Mouse (Mus musculus) heart, postnatal 36 days (tissue): Measurements from ENCODE around the gene Gk. TPM values are rescaled to one million over a fixed set of nuclear protein-coding genes. Genes with fewer than 3 reads are reported as not detected.

Experiments
- DNase-seq, 2 experiments: peaks; one replicate each; pipeline ENCODE4 v3.0.0; 2021 to 2022
- intact Hi-C: fragments of 180-260 bp; cut with DNase I; formaldehyde crosslinking; loops from one replicate; pipeline ENCODE4 v1.15.1; 2025
- total RNA-seq, 2 experiments: library from RNA; stranded (reverse); gene quantifications; 2 replicates each; pipeline ENCODE4 v1.2.3; 2021

The Gk gene
- 10 to 100 TPM; 23.8 to 29.9 TPM for total RNA-seq

GRCm38 (mm10) chrX:85776544-85777087 is at the start of gene Gk:
Gene Gk (minus strand): TSS chrX:85776819.
- intact Hi-C loops, result loop anchor here (10.0 kb wide), 1 partner anchor 202 kb away; the partner anchor contains the start of gene Tab3
- peak; percentile 91 to 93 for DNase-seq

- intact Hi-C loops, result no loop called here
- DNase-seq, result no peak
These were observed 28.2 kb upstream of the Gk start for GRCm38 (mm10) chrX:85804706-85805376.

- intact Hi-C loops, result no loop called here
- no peak for DNase-seq
These were observed 26.4 kb upstream of the Gk start for GRCm38 (mm10) chrX:85803006-85803405.

- intact Hi-C loops, result no loop called here
- DNase-seq, result no peak
These were observed 20.8 kb upstream of the Gk start for GRCm38 (mm10) chrX:85797449-85797848.

DNA sequence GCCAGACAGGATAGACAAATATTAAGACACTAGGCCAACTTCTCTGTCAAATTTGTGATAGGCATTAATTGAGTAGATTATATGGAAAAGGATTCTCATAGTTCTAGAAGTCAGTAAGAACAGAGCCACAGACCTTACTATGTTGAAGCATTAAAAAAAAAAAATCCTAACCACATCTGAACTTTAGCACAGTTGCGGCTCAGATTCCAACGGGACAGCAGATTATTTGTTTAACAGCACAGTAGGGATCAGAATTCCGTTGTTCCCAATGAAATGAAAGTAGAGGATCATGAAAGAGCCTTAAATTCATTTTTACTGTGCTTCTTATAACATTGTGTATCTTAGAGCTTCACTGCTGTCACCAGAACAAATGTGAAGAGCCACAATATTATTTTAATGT is 1.7 kb upstream of the Gk start:
- intact Hi-C loops, result loop anchor here (10.0 kb wide), 1 partner anchor 204 kb away; the partner anchor contains the start of gene Tab3
- no peak for DNase-seq

- DNase-seq, result no peak
- intact Hi-C loops, result loop anchor here (10.0 kb wide), 1 partner anchor 202 kb away; the partner anchor contains the start of gene Tab3
These were observed 522 bp upstream of the Gk start for GRCm38 (mm10) chrX:85777141-85777540.

GRCm38 (mm10) chrX:85775879-85776543 is 608 bp downstream of the Gk start:
- DNase-seq, result peak in 1 of 2 experiments; percentile 5
- intact Hi-C loops, result loop anchor here (10.0 kb wide), 1 partner anchor 201 kb away; the partner anchor contains the start of gene Tab3

GRCm38 (mm10) chrX:85771303-85771702 is 5.3 kb downstream of the Gk start:
- no peak for DNase-seq
- intact Hi-C loops, result loop anchor here (10.0 kb wide), 1 partner anchor 197 kb away; the partner anchor contains the start of gene Tab3

DNA sequence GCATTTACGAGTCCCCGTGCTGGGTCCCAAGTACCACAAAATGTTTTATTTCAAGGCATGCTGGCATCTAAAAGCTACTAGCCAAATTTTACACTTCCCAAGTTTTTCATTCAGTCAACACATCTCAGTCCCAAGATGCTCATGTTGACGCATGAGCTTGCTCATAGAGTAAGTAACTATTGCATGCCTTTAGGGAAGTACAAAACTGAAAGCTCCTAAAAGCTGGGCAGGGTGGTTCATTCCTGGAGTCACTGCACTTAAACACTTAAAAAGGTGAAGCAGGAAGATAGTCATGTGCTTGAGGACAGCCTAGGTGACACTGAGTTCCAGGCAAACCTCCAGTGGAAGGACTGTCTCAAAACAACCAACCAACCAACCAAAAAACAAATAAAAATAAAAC is 5.9 kb downstream of the Gk start:
- intact Hi-C loops, result loop anchor here (10.0 kb wide), 1 partner anchor 196 kb away; the partner anchor contains the start of gene Tab3
- no peak for DNase-seq

- DNase-seq, result no peak
- intact Hi-C loops, result no loop called here
These were observed 8.0 kb downstream of the Gk start for GRCm38 (mm10) chrX:85768578-85768977.

- intact Hi-C loops, result no loop called here
- DNase-seq, result no peak
These were observed 20.6 kb downstream of the Gk start for GRCm38 (mm10) chrX:85756005-85756404.

GRCm38 (mm10) chrX:85743837-85744236 is 32.8 kb downstream of the Gk start:
- DNase-seq, result no peak
- intact Hi-C loops, result no loop called here

GRCm38 (mm10) chrX:85733228-85733627 is 43.4 kb downstream of the Gk start:
- intact Hi-C loops, result no loop called here
- no peak for DNase-seq

- intact Hi-C loops, result no loop called here
- no peak for DNase-seq
These were observed 45.3 kb downstream of the Gk start for GRCm38 (mm10) chrX:85731133-85731938.

DNA sequence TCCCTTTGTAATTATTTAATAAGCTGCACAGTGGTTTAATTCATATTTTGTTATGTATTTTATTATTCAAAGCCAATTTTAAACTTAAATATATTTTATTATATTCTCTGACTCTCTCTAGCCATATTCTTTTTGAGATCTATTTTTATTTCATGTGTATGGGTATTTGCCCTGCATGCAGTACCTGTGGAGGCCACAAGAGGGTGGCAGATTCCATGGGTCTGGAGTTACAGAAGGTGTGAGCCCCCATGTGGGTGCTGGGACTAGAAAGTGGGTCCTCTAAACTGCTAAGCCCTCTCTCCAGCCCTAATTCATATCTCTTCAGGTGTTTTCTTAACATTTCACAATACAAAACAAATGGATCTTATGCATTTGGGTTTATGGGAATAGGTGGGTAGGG is 55.4 kb downstream of the Gk start:
- DNase-seq, result peak in 1 of 2 experiments; percentile 31
- intact Hi-C loops, result no loop called here

DNA sequence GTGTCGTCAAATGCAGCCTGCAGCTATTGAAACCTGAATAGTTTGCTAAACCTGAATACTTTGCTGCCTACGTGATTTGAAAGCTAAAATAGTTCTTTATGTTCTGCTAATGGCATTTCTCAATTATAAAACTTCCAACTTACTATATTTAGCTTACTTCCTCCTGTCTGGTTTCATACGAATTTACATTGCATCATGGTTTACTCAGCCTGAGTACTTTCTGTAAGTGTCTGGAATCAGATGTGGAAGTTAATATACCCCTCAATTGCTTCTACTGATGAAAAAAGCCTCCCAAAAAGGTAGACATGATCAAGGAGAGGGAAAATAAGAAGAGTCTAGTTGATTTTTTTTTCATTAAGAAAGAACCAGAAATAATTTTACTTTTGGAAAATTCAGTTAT is 66.2 kb downstream of the Gk start:
- DNase-seq, result no peak
- intact Hi-C loops, result no loop called here

- intact Hi-C loops, result no loop called here
- no peak for DNase-seq
These were observed 70.9 kb downstream of the Gk start for GRCm38 (mm10) chrX:85705715-85706114.

- DNase-seq, result no peak
- intact Hi-C loops, result no loop called here
These were observed 92.9 kb downstream of the Gk start for GRCm38 (mm10) chrX:85683723-85684122.

DNA sequence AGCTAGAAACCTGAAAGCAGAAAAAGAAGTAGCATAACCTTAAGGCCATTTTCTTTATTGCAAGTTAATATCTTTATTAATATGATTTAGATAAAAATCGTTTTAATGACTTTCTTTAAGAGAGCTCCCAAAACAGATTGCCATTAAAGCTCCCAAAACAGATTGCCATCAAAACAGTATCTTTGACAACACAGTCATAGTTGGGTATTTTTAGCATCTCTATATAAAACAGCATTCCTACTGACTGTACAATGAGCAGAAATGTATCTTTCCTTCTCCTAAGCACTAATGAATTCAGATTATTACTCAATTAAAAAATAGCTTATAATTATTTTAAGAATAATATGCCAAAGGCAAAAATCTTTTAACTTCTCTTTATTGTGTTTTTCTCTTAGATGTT is 94.5 kb downstream of the Gk start:
- DNase-seq, result no peak
- intact Hi-C loops, result no loop called here

- peak; percentile 31 to 37 for DNase-seq
- intact Hi-C loops, result loop anchor here (1.0 kb wide), 2 partner anchors 202 to 242 kb away; no protein-coding TSS in a partner anchor
These were observed 99.8 kb downstream of the Gk start for GRCm38 (mm10) chrX:85676808-85677207.
